Mouse (Mus musculus): ENCODE data around the gene A230050P20Rik.

- TF ChIP-seq GATA1 (IDR thresholded peaks at IDR 0.05; ENCODE audit: low read length) (no peak), TAL1 (IDR thresholded peaks at IDR 0.05; ENCODE audit: low read length) (no peak)
Measured at GRCm38 (mm10) chr9:20873521-20873920, 5.1 kb downstream of the A230050P20Rik start.

Measured in erythroblast, embryonic 14.5 days (primary cell).